Mouse (Mus musculus) forebrain, postnatal 0 days (tissue): ENCODE data around the gene Gm20517. TPM values are rescaled to one million over a fixed set of nuclear protein-coding genes. Genes with fewer than 3 reads are reported as not detected.

Source experiments
- ATAC-seq: fragments of 200-750 bp; cut with Nextera tagmentation; 2 replicates; pipeline ENCODE4 v1.8.0; 2017; ENCODE audit warnings: mild to moderate bottlenecking, moderate library complexity
- DNase-seq: peaks from one replicate; pipeline ENCODE4 v3.0.0-alpha.2; 2015
- H3K27ac ChIP-seq: fragments of 300-500 bp; sonication (generic); 2 replicates; pipeline ENCODE4 v1.5.1; 2014; ENCODE audit warnings: low read depth, mild to moderate bottlenecking, antibody characterized with exemption, low read length, moderate library complexity, mixed read lengths
- H3K27me3 ChIP-seq: fragments of 300-500 bp; sonication (generic); 2 replicates; pipeline ENCODE4 v1.6.1; 2014; ENCODE audit warnings: mild to moderate bottlenecking, low read length, mixed read lengths; ENCODE audit not compliant: insufficient read depth
- H3K36me3 ChIP-seq: fragments of 300-500 bp; sonication (generic); 2 replicates; pipeline ENCODE4 v1.6.1; 2014; ENCODE audit warnings: mild to moderate bottlenecking, moderate library complexity; ENCODE audit not compliant: insufficient read depth
- H3K4me1 ChIP-seq: fragments of 300-500 bp; sonication (generic); 2 replicates; pipeline ENCODE4 v1.6.1; 2014; ENCODE audit warnings: antibody characterized with exemption; ENCODE audit not compliant: insufficient read depth
- H3K4me2 ChIP-seq: fragments of 300-500 bp; sonication (generic); 2 replicates; pipeline ENCODE4 v1.6.1; 2014; ENCODE audit warnings: low read depth, mild to moderate bottlenecking, moderate library complexity
- H3K4me3 ChIP-seq: fragments of 300-500 bp; sonication (generic); 2 replicates; pipeline ENCODE4 v1.5.1; 2014; ENCODE audit warnings: low read depth, low read length, mixed read lengths
- H3K9ac ChIP-seq: fragments of 300-500 bp; sonication (generic); 2 replicates; pipeline ENCODE4 v1.6.1; 2014; ENCODE audit warnings: mild to moderate bottlenecking
- H3K9me3 ChIP-seq: fragments of 300-500 bp; sonication (generic); 2 replicates; pipeline ENCODE4 v1.6.1; 2016; ENCODE audit warnings: low read length
- CTCF ChIP-seq: sonication (generic); IDR thresholded peaks from 2 replicates; pipeline ENCODE4 v1.5.1; 2016; ENCODE audit warnings: antibody characterized with exemption, control low read depth, low read depth
- WGBS: fragments of 180-500 bp; shearing (Covaris S2); extraction: QIAGEN DNeasy Blood & Tissue Kit; methylation state at CpG from one replicate; pipeline ENCODE4 v1.1.7; 2014; 5-methylcytosine and 5-hydroxymethylcytosine counted together
- polyA plus RNA-seq: library from polyadenylated mRNA; unstranded; fragments of >200 nt; fragmentation: Nextera tagmentation; extraction: Ambion mirVana; gene quantifications from 2 replicates; pipeline ENCODE4 v1.2.1, GENCODE M21; 2015
- total RNA-seq: library from RNA; depleted of rRNA; stranded (reverse); fragments of >200 nt; gene quantifications from 2 replicates; pipeline ENCODE4 v1.2.3, GENCODE M21; 2014

Gene Gm20517
- total and polyA plus RNA-seq, 2 experiments from 2014 or later, result 1.4 to 4.7 TPM

- H3K9ac ChIP-seq, result no peak overlapping the region
- no peak for ATAC-seq
- 0 out of 2 replicates have a peak, but pooled peaks cover 13% of the 10 kb centered on the region for H3K4me1 ChIP-seq
- H3K4me3 ChIP-seq, result no peak overlapping the region
- H3K27me3 ChIP-seq, result no peaks in the 10 kb centered on the region
- H3K27ac ChIP-seq, result no peak overlapping the region
- no peak overlapping the region for H3K4me2 ChIP-seq
- no peak for DNase-seq
- 87% methylated on average over 3 of the region's 3 CpGs for whole genome bisulfite sequencing
- H3K9me3 ChIP-seq, result no peaks in the 10 kb centered on the region
- no peak for TF ChIP-seq CTCF
- H3K36me3 ChIP-seq, result no peaks in the 10 kb centered on the region
Measured at GRCm38 (mm10) chr17:47691650-47692049, 80.3 kb downstream of the Gm20517 start.

DNA sequence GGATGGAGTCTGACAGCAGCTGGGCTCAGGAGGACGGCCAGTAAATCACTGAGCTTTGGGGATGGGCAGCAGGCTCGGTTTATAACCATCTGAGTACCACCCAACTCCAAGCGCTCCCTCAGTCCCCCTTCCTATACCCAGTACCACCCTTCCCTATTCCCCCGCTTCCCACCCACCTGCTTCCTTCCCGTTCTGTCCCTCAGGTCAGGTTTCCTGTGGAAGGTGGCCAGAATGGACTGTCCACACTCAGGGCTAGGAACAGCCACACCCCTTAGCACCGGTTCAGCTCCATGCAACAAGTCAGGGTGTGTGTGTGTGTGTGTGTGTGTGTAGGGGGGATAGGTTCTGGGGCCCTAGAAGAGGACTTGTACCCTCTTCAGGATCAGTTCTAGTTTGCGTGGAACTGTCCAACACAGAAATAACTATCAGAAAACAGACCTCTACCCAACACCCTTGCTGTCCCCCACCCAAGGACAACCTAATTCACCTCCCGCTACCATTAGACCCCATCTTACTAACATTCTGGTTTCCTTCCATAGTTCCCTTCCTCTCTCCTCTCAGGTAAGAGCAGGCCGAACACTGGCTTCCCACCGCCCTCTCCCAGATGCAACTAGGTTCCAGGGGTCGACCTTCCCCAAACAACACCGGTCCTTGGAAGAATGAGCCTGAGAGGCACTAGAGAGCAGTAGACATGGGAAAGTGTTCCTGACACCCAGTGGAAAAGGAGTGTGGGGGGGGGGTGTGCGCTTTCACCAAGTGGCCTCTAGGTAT lies 82.5 kb downstream of the Gm20517 start:
- DNase-seq (no peak), ATAC-seq (no peak; the same call in 1 of the 2 replicates)
- TF ChIP-seq CTCF, result no peak
- Histone ChIP-seq H3K4me1 (0 out of 2 replicates have a peak, but pooled peaks cover 6% of the 10 kb centered on the region), H3K4me3 (peak overlapping the region; percentile 66), H3K4me2 (peak overlapping the region; percentile 77), H3K27me3 (no peaks in the 10 kb centered on the region), H3K9ac (peak overlapping the region; percentile 92), H3K36me3 (peaks cover 3% of the 10 kb centered on the region; the same call in 1 of the 2 replicates), H3K9me3 (no peaks in the 10 kb centered on the region), H3K27ac (peak overlapping the region; percentile 82; the same call in 1 of the 2 replicates)
- WGBS, result 37% methylated on average over 13 of the region's 13 CpGs

- no peak for ATAC-seq
- peaks cover 3% of the 10 kb centered on the region; the same call in 1 of the 2 replicates for H3K36me3 ChIP-seq
- H3K9me3 ChIP-seq, result no peaks in the 10 kb centered on the region
- TF ChIP-seq CTCF, result no peak; the same call in 1 of the 2 replicates
- H3K27me3 ChIP-seq, result no peaks in the 10 kb centered on the region
- H3K4me3 ChIP-seq, result peak within 1 kb of the TSS; percentile 66
- 0% methylated on average over 3 of the region's 3 CpGs for WGBS
- H3K27ac ChIP-seq, result peak within 1 kb of the TSS; percentile 82
- H3K4me1 ChIP-seq, result 0 out of 2 replicates have a peak, but pooled peaks cover 6% of the 10 kb centered on the region
- H3K4me2 ChIP-seq, result peak within 1 kb of the TSS; percentile 77
- H3K9ac ChIP-seq, result peak within 1 kb of the TSS; percentile 92
- DNase-seq, result no peak
Measured at GRCm38 (mm10) chr17:47694442-47694502, 82.9 kb downstream of the Gm20517 start, which contains the start of gene Gm21981. Gm21981 (minus strand) TSS chr17:47694455.

DNA sequence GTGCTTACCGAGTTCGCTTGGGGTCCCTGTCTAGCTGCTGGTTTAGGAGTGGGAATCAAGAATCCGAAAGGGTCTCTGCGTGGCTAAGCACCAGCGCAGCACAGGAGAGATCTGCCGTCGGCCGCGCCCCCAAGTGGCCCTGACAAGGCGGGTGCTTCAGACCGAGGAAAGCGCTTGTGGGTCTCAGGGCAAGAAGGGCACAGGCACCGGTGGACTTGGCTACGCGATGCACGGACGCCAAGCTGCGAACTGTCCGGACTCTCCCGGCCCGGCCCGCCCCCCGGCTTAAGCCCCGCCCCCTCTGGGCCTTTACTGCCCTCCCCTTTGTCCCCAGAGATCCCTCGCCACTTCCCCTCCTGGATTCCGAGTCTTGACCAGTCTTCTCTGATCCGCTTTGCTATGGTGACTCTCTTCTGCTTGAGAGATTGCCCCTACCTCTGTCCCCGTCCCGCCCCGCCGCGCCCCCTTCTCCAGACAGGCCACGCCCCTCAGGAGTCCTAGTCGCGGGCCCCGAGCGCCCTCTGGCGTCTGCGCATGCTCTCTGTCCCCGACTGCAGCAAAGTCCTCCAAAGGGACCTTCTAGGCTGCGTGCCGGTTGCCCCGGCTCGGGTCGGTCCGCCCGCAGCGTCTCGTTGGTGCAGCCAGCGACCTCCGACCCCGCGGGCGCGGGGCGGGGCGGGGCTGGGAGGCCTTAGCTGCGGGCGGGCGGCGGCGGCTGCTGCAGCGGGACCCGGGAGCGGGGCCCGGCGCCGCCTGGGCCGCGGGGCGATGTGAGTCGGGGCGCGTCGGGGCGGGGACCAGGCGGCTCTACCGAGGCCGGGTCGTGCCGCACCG lies 83.3 kb downstream of the Gm20517 start, which contains the start of gene Prickle4:
Prickle4 (minus strand) TSS at position 234 of the 834 bp plus-strand sequence.
- Histone ChIP-seq H3K9me3 (no peaks in the 10 kb centered on the region), H3K4me3 (peak within 1 kb of the TSS; percentile 66), H3K36me3 (peaks cover 6% of the 10 kb centered on the region; the same call in 1 of the 2 replicates), H3K27me3 (no peaks in the 10 kb centered on the region), H3K9ac (peak within 1 kb of the TSS; percentile 92), H3K4me2 (peak within 1 kb of the TSS; percentile 77), H3K4me1 (0 out of 2 replicates have a peak, but pooled peaks cover 4% of the 10 kb centered on the region), H3K27ac (peak within 1 kb of the TSS; percentile 82)
- DNase-seq (peak; percentile 97), ATAC-seq (peak; percentile 98)
- peak; percentile 83 for TF ChIP-seq CTCF
- WGBS, result 3% methylated on average over 71 of the region's 82 CpGs

DNA sequence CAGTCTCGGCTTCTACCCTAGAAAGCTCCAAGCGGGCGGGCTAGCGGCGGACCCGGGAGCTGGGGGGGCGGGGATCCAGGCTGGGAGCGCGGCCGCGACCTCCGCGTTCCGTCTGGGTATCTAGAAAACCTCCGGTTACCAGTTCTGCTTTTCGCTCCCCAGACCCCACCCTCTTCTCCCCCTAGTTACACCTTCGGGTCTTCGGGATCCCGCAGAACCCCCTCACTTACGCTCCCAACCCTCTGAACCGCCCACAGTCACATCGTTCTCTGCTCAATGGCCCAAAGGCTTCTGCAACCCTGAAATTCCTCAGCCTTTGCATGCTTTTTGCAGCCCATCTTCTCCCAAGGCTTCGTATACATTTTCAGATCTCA lies 83.9 kb downstream of the Gm20517 start:
- Histone ChIP-seq H3K9me3 (no peaks in the 10 kb centered on the region), H3K4me2 (peak overlapping the region; percentile 77), H3K4me1 (no peaks in the 10 kb centered on the region), H3K27ac (peak overlapping the region; percentile 82), H3K27me3 (no peaks in the 10 kb centered on the region), H3K9ac (peak overlapping the region; percentile 92), H3K4me3 (peak overlapping the region; percentile 66), H3K36me3 (peaks cover 12% of the 10 kb centered on the region; the same call in 1 of the 2 replicates)
- DNase-seq, result peak; percentile 59
- peak; percentile 32 for ATAC-seq
- WGBS, result under 1% methylated on average over 16 of the region's 23 CpGs
- no peak for TF ChIP-seq CTCF

- Histone ChIP-seq H3K4me1 (no peaks in the 10 kb centered on the region), H3K4me3 (no peak overlapping the region), H3K27ac (no peak overlapping the region), H3K9me3 (no peaks in the 10 kb centered on the region), H3K9ac (no peak overlapping the region), H3K4me2 (no peak overlapping the region), H3K36me3 (peaks cover 31% of the 10 kb centered on the region), H3K27me3 (no peaks in the 10 kb centered on the region)
- TF ChIP-seq CTCF, result no peak
- DNase-seq (no peak), ATAC-seq (no peak)
- WGBS, result 88% methylated on average over 10 of the region's 10 CpGs
Measured at GRCm38 (mm10) chr17:47698156-47698555, 86.8 kb downstream of the Gm20517 start.

DNA sequence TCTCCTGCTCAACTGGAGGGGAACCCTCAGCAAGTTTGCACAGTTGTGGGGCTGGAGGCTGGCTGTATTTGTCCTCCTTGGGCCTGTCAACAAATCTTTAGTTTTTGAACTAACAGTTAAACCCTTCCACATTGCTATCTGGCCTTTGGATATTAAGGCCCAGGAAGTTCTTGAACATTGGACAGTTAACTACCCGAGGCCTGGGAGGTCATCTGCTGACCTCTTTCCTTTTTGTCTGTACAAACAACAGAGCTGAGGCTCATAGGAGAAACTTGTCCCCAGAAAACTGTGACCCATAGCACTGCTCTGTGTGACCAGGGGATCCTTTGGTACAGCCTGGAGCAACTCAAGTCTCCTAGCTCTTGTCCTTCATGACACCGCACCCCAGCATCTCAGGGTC lies 87.7 kb downstream of the Gm20517 start:
- ATAC-seq, result no peak
- no peak for DNase-seq
- no peak overlapping the region for H3K27ac ChIP-seq

More for the DNA sequence above, 87.7 kb downstream of the Gm20517 start:
- H3K9ac ChIP-seq, result no peak overlapping the region
- H3K4me2 ChIP-seq, result no peak overlapping the region
- H3K9me3 ChIP-seq, result no peaks in the 10 kb centered on the region
- 80% methylated on average over 2 of the region's 2 CpGs for WGBS
- no peak overlapping the region for H3K4me3 ChIP-seq
- peaks cover 38% of the 10 kb centered on the region for H3K36me3 ChIP-seq
- TF ChIP-seq CTCF, result no peak
- no peaks in the 10 kb centered on the region for H3K27me3 ChIP-seq
- no peaks in the 10 kb centered on the region for H3K4me1 ChIP-seq
